Mouse (Mus musculus) C2C12 (cell line): ENCODE data around the gene Tnnt1. TPM values are rescaled to one million over a fixed set of nuclear protein-coding genes. Genes with fewer than 3 reads are reported as not detected.

Experiments
- H3K27me3 ChIP-seq: one replicate; pipeline ENCODE4 v1.6.1; 2011; ENCODE audit not compliant: control insufficient read depth, insufficient read depth, insufficient read length
- H3K36me3 ChIP-seq: one replicate; pipeline ENCODE4 v1.6.1; 2011; ENCODE audit not compliant: control insufficient read depth, insufficient read depth
- H3K4me3 ChIP-seq: one replicate; pipeline ENCODE4 v1.5.1; 2011; ENCODE audit warnings: mild to moderate bottlenecking, control low read depth; ENCODE audit not compliant: poor library complexity, insufficient read depth, severe bottlenecking
- H3K79me2 ChIP-seq: one replicate; pipeline ENCODE4 v1.6.1; 2011; ENCODE audit not compliant: control insufficient read depth, insufficient read depth
- H3K79me3 ChIP-seq: one replicate; pipeline ENCODE4 v1.6.1; 2011; ENCODE audit warnings: low read depth, control low read depth
- H3ac ChIP-seq: one replicate; pipeline ENCODE3; 2011; ENCODE audit warnings: low read depth; ENCODE audit not compliant: control insufficient read depth, insufficient read length
- CEBPB ChIP-seq: IDR thresholded peaks from one replicate; pipeline ENCODE4 v1.6.1; 2011; ENCODE audit warnings: low read depth, mild to moderate bottlenecking, control low read depth, moderate library complexity
- CTCF ChIP-seq: IDR thresholded peaks from one replicate; pipeline ENCODE4 v1.5.1; 2011; ENCODE audit not compliant: control insufficient read depth, insufficient read depth, insufficient read length
- FOSL1 ChIP-seq: IDR thresholded peaks from one replicate; pipeline ENCODE4 v1.8.0; 2011; ENCODE audit warnings: mild to moderate bottlenecking, low read length; ENCODE audit not compliant: poor library complexity, insufficient read depth, severe bottlenecking
- MAX ChIP-seq: IDR thresholded peaks from one replicate; pipeline ENCODE4 v1.6.1; 2011; ENCODE audit warnings: mild to moderate bottlenecking, control low read depth
- MYOD1 ChIP-seq: IDR thresholded peaks from one replicate; pipeline ENCODE4 v1.6.1; 2011; ENCODE audit warnings: low read depth; ENCODE audit not compliant: control insufficient read depth, insufficient read length
- MYOG ChIP-seq: IDR thresholded peaks from one replicate; pipeline ENCODE4 v1.6.1; 2011; ENCODE audit not compliant: control insufficient read depth, insufficient read length; ENCODE audit errors: extremely low read depth
- USF1 ChIP-seq: IDR thresholded peaks from one replicate; pipeline ENCODE4 v1.6.1; 2011; ENCODE audit warnings: low read depth, mild to moderate bottlenecking, control low read depth, moderate library complexity
- polyA plus RNA-seq: library from polyadenylated mRNA; unstranded; fragments of >200 nt; fragmentation: generic; extraction: Trizol; gene quantifications from one replicate; pipeline ENCODE4 v1.2.1, GENCODE M21; 2012; ENCODE audit warnings: missing spikeins

Tnnt1 gene
- polyA plus RNA-seq, 1 experiment = 34.7 TPM

DNA sequence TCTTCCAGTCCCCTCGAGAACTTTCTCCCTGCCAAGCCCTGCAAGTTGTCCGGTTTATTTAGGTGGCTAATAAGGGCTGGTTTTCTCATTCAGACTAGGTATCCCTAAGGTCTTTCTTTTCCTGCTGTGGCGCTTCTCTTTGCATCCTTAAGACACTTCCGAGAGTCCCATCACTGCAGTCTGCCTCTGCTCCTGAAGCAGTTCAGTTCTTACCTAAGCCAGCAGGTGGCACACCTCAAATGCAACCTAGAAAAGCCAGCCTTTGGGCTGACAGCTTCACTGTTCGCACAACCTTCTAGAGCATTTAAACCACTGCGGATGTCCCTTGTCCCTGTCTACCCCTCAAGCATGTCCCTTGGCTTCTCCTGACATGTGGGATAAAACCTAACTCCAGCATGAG, 36.5 kb downstream of the Tnnt1 start:
- H3K36me3 ChIP-seq = peaks cover 3% of the 10 kb centered on the region
- no peak overlapping the region for H3K4me3 ChIP-seq
- no peak for TF ChIP-seq FOSL1
- TF ChIP-seq CTCF = peak; percentile 18
- no peaks in the 10 kb centered on the region for H3K79me3 ChIP-seq
- H3K79me2 ChIP-seq = no peaks in the 10 kb centered on the region
- H3ac ChIP-seq = no peak overlapping the region
- H3K27me3 ChIP-seq = no peaks in the 10 kb centered on the region

GRCm38 (mm10) chr7:4478796-4479291, 37.3 kb downstream of the Tnnt1 start:
- no peak for TF ChIP-seq MYOD1
- peak overlapping the region; percentile 51 for H3ac ChIP-seq
- no peaks in the 10 kb centered on the region for H3K79me2 ChIP-seq
- H3K36me3 ChIP-seq = no peaks in the 10 kb centered on the region
- peak overlapping the region; percentile 2 for H3K4me3 ChIP-seq
- no peaks in the 10 kb centered on the region for H3K79me3 ChIP-seq
- H3K27me3 ChIP-seq = peaks cover 3% of the 10 kb centered on the region

- peak overlapping the region; percentile 2 for H3K4me3 ChIP-seq
- no peaks in the 10 kb centered on the region for H3K79me3 ChIP-seq
- H3K79me2 ChIP-seq = no peaks in the 10 kb centered on the region
- peaks cover 6% of the 10 kb centered on the region for H3K27me3 ChIP-seq
- no peaks in the 10 kb centered on the region for H3K36me3 ChIP-seq
- TF ChIP-seq MYOD1 = no peak
- TF ChIP-seq MYOG = no peak
- no peak for TF ChIP-seq CTCF
- TF ChIP-seq MAX = no peak
- no peak for TF ChIP-seq FOSL1
- no peak for TF ChIP-seq USF1
- TF ChIP-seq CEBPB = no peak
- peak overlapping the region; percentile 51 for H3ac ChIP-seq
Observed at GRCm38 (mm10) chr7:4478021-4478795, 38.0 kb downstream of the Tnnt1 start.

- Histone ChIP-seq H3K4me3 (no peak overlapping the region), H3K27me3 (peaks cover 20% of the 10 kb centered on the region), H3ac (no peak overlapping the region), H3K79me3 (no peaks in the 10 kb centered on the region), H3K79me2 (no peaks in the 10 kb centered on the region), H3K36me3 (no peaks in the 10 kb centered on the region)
- no peak for TF ChIP-seq FOSL1
- no peak for TF ChIP-seq MYOG
- no peak for TF ChIP-seq MYOD1
- no peak for TF ChIP-seq CTCF
- no peak for TF ChIP-seq CEBPB
- TF ChIP-seq MAX = no peak
- TF ChIP-seq USF1 = no peak
Observed at GRCm38 (mm10) chr7:4473940-4474339, 42.2 kb downstream of the Tnnt1 start.

DNA sequence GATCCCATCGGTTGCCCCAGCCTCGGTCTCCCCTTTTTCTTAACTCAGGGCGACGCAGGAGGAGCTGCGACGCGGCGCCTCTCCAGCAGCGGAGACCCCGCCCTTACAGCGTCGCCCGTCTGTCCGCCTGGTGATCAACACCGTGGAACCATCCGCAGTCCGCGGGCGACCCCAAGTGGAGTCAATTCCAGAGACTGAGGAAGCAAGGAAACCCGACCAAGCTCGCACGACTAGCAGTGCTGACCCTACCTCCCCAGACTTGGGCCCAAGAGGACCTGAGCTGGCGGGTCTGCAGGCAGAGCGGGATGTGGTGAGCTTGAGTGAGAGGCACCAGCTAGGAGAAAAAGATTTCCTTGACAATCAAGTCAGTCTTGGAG, 45.0 kb downstream of the Tnnt1 start:
- H3K79me2 ChIP-seq = no peaks in the 10 kb centered on the region
- no peaks in the 10 kb centered on the region for H3K36me3 ChIP-seq
- TF ChIP-seq CTCF (peak; percentile 63), MYOD1 (no peak)
- H3K79me3 ChIP-seq = no peaks in the 10 kb centered on the region
- no peak overlapping the region for H3ac ChIP-seq
- H3K27me3 ChIP-seq = peaks cover 26% of the 10 kb centered on the region
- H3K4me3 ChIP-seq = no peak overlapping the region

- TF ChIP-seq CEBPB (no peak), MYOG (no peak), USF1 (no peak), MYOD1 (no peak), CTCF (no peak), MAX (no peak), FOSL1 (no peak)
- H3K36me3 ChIP-seq = no peaks in the 10 kb centered on the region
- H3ac ChIP-seq = no peak overlapping the region
- peaks cover 28% of the 10 kb centered on the region for H3K27me3 ChIP-seq
- H3K79me2 ChIP-seq = no peaks in the 10 kb centered on the region
- no peak overlapping the region for H3K4me3 ChIP-seq
- H3K79me3 ChIP-seq = no peaks in the 10 kb centered on the region
Observed at GRCm38 (mm10) chr7:4470275-4471178, 45.7 kb downstream of the Tnnt1 start.
